Mouse (Mus musculus) ES-Bruce4 (cell line): ENCODE results near the gene Slc30a10. TPM values are rescaled to one million over a fixed set of nuclear protein-coding genes. Genes with fewer than 3 reads are reported as not detected.

Source experiments
- H3K27ac ChIP-seq: 2 replicates; pipeline ENCODE4 v1.5.1; 2012; ENCODE audit warnings: low read length, inconsistent platforms; ENCODE audit not compliant: insufficient read depth
- H3K27me3 ChIP-seq: 2 replicates; pipeline ENCODE4 v1.6.1; 2012; ENCODE audit warnings: mild to moderate bottlenecking, low read length, inconsistent platforms; ENCODE audit not compliant: control insufficient read depth, poor library complexity, insufficient read depth, severe bottlenecking
- H3K36me3 ChIP-seq: 2 replicates; pipeline ENCODE4 v1.6.1; 2012; ENCODE audit warnings: inconsistent platforms, mild to moderate bottlenecking, low read length, moderate library complexity; ENCODE audit not compliant: control insufficient read depth, poor library complexity, insufficient read depth, severe bottlenecking
- H3K4me1 ChIP-seq: one replicate; pipeline ENCODE4 v1.8.1; 2011; ENCODE audit warnings: low read length; ENCODE audit not compliant: control insufficient read depth, insufficient read depth
- H3K4me3 ChIP-seq: 2 replicates; pipeline ENCODE4 v1.5.1; 2011; ENCODE audit warnings: low read depth, mild to moderate bottlenecking, low read length
- H3K9ac ChIP-seq: 2 replicates; pipeline ENCODE4 v1.6.1; 2012; ENCODE audit warnings: low read depth, mild to moderate bottlenecking, inconsistent platforms; ENCODE audit not compliant: poor library complexity, severe bottlenecking
- H3K9me3 ChIP-seq: replicated peaks from 2 replicates; pipeline ENCODE4 v1.6.1; 2012; ENCODE audit warnings: mild to moderate bottlenecking, low read length, inconsistent platforms; ENCODE audit not compliant: control insufficient read depth, poor library complexity, insufficient read depth, severe bottlenecking
- CTCF ChIP-seq: IDR thresholded peaks from one replicate; pipeline ENCODE4 v1.8.1; 2011; ENCODE audit warnings: low read depth, low read length
- EP300 ChIP-seq: IDR thresholded peaks from 2 replicates; pipeline ENCODE4 v1.6.1; 2011; ENCODE audit warnings: low read depth, low read length; ENCODE audit not compliant: insufficient read depth
- POLR2A ChIP-seq: IDR thresholded peaks from one replicate; pipeline ENCODE4 v1.8.1; 2011; ENCODE audit warnings: low read length; ENCODE audit not compliant: insufficient read depth
- polyA plus RNA-seq: library from polyadenylated mRNA; stranded (reverse); fragments of >200 nt; gene quantifications from 2 replicates; pipeline ENCODE4 v1.2.4, GENCODE M21; 2011; ENCODE audit warnings: low read depth; ENCODE audit not compliant: missing spikeins, insufficient read depth, insufficient read length

Gene Slc30a10
- polyA plus RNA-seq, 1 experiment = not detected

GRCm38 (mm10) chr1:185472025-185472720 lies 17.5 kb downstream of the Slc30a10 start:
- Histone ChIP-seq H3K9ac (no peak overlapping the region), H3K9me3 (no peaks in the 10 kb centered on the region), H3K4me1 (no peaks in the 10 kb centered on the region), H3K27ac (no peak overlapping the region), H3K27me3 (no peaks in the 10 kb centered on the region), H3K36me3 (no peaks in the 10 kb centered on the region), H3K4me3 (no peak overlapping the region)
- TF ChIP-seq EP300 (no peak), CTCF (no peak), POLR2A (no peak)

GRCm38 (mm10) chr1:185472730-185473129 lies 18.1 kb downstream of the Slc30a10 start:
- Histone ChIP-seq H3K27me3 (no peaks in the 10 kb centered on the region), H3K27ac (no peak overlapping the region), H3K4me1 (no peaks in the 10 kb centered on the region), H3K9ac (no peak overlapping the region), H3K36me3 (no peaks in the 10 kb centered on the region), H3K4me3 (no peak overlapping the region), H3K9me3 (no peaks in the 10 kb centered on the region)
- no peak for TF ChIP-seq POLR2A
- TF ChIP-seq CTCF = no peak
- no peak for TF ChIP-seq EP300

- no peak overlapping the region for H3K9ac ChIP-seq
- H3K36me3 ChIP-seq = no peaks in the 10 kb centered on the region
- no peak overlapping the region for H3K27ac ChIP-seq
- no peaks in the 10 kb centered on the region for H3K4me1 ChIP-seq
- TF ChIP-seq EP300 (no peak), CTCF (no peak), POLR2A (no peak)
- no peaks in the 10 kb centered on the region for H3K27me3 ChIP-seq
- H3K9me3 ChIP-seq = no peaks in the 10 kb centered on the region
- no peak overlapping the region for H3K4me3 ChIP-seq
Observed at GRCm38 (mm10) chr1:185473437-185473836, 18.8 kb downstream of the Slc30a10 start.

- Histone ChIP-seq H3K27ac (no peak overlapping the region), H3K27me3 (no peaks in the 10 kb centered on the region), H3K9ac (no peak overlapping the region), H3K36me3 (no peaks in the 10 kb centered on the region), H3K9me3 (no peaks in the 10 kb centered on the region), H3K4me1 (no peaks in the 10 kb centered on the region), H3K4me3 (no peak overlapping the region)
- TF ChIP-seq CTCF (no peak), EP300 (no peak), POLR2A (no peak)
Observed at GRCm38 (mm10) chr1:185479861-185480260, 25.2 kb downstream of the Slc30a10 start.

GRCm38 (mm10) chr1:185482001-185482761 lies 27.5 kb downstream of the Slc30a10 start:
- TF ChIP-seq CTCF = no peak
- no peak for TF ChIP-seq EP300
- no peak for TF ChIP-seq POLR2A
- Histone ChIP-seq H3K4me1 (no peaks in the 10 kb centered on the region), H3K27ac (no peak overlapping the region), H3K27me3 (no peaks in the 10 kb centered on the region), H3K9ac (0 out of 2 replicates have a peak overlapping the region, but pooled peaks have one; percentile 27), H3K36me3 (no peaks in the 10 kb centered on the region), H3K9me3 (no peaks in the 10 kb centered on the region), H3K4me3 (peak overlapping the region; percentile 45)

GRCm38 (mm10) chr1:185482762-185483161 lies 28.1 kb downstream of the Slc30a10 start:
- Histone ChIP-seq H3K27me3 (no peaks in the 10 kb centered on the region), H3K36me3 (no peaks in the 10 kb centered on the region), H3K9ac (no peak overlapping the region), H3K27ac (no peak overlapping the region), H3K9me3 (no peaks in the 10 kb centered on the region), H3K4me3 (no peak overlapping the region), H3K4me1 (no peaks in the 10 kb centered on the region)
- TF ChIP-seq POLR2A = no peak
- TF ChIP-seq CTCF = no peak
- TF ChIP-seq EP300 = no peak
